Mouse (Mus musculus): ENCODE results near the gene Mlh3. TPM values are rescaled to one million over a fixed set of nuclear protein-coding genes. Genes with fewer than 3 reads are reported as not detected.

The Mlh3 gene
- polyA plus RNA-seq, 1 experiment from 2014 or later, result 11.7 TPM

DNA sequence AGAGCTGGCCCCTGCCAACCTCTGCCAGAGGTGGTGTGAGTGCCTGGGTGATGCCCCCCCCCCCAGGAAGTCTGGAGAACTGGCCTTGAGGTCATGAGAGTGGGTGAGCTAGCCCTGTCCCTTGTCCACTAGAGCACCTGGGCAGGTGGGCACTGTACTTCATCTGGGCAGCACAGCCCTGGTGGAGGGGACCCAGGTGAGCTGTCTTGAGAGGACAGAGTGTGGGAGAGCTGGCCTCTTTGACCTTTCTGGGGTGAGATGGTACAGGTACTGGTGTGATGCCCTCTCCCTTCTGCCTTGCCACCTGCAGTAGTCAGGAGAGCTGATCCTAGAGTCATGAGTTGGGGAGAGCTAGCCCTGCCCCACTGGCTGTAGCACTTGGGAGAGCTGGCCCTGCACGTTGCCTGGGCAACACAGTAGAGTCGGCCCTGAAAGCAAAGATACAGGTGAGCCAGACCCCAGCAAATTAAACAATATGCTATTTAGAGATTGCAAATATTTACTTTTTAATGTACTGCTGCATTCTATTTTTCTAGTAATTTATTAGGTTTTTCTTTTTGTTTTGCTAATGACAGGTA lies 52.6 kb downstream of the Mlh3 start:
- no peak overlapping the region for H3K4me2 ChIP-seq (ENCODE audit: low read length)
- H3K9me3 ChIP-seq (ENCODE audit: control insufficient read depth, low read length), result no peaks in the 10 kb centered on the region
- no peak overlapping the region for H3K9ac ChIP-seq (replicated peaks; ENCODE audit: low read depth, low read length)
- H3K4me3 ChIP-seq (replicated peaks; ENCODE audit: low read length), result no peak overlapping the region
- H3K4me1 ChIP-seq (replicated peaks; ENCODE audit: control insufficient read depth, insufficient read depth, low read length), result peaks cover 22% of the 10 kb centered on the region
- 78% methylated on average over 2 of the region's 2 CpGs for WGBS
- no peak for ATAC-seq
- H3K27ac ChIP-seq (ENCODE audit: low read length), result no peak overlapping the region
- H3K36me3 ChIP-seq (ENCODE audit: control insufficient read depth, insufficient read depth), result peaks cover 4% of the 10 kb centered on the region; the same call in 1 of the 2 replicates
- no peaks in the 10 kb centered on the region for H3K27me3 ChIP-seq (replicated peaks; ENCODE audit: control insufficient read depth, insufficient read depth, low read length)

DNA sequence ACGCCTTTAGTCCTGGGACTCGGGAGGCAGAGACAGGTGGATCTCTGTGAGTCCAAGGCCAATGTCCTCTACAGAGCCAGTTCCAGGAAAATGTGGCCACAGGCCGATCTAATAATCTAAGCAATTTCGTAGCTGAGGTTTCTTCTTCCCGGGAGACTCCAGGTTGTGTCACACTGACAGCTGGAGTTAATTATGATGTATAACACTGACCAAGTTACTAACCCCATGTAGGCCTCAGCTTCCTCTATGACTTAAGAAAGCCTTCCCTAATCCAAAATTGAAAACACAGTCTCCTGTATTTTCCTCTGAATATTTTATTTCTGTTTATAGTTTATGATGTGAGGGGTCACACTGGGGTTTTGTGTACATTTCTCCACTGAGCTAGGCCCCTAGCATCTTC lies 55.4 kb downstream of the Mlh3 start:
- Histone ChIP-seq H3K36me3 (ENCODE audit: control insufficient read depth, insufficient read depth) (no peaks in the 10 kb centered on the region), H3K4me1 (replicated peaks; ENCODE audit: control insufficient read depth, insufficient read depth, low read length) (peaks cover 8% of the 10 kb centered on the region), H3K9ac (replicated peaks; ENCODE audit: low read depth, low read length) (no peak overlapping the region), H3K9me3 (ENCODE audit: control insufficient read depth, low read length) (no peaks in the 10 kb centered on the region), H3K4me3 (replicated peaks; ENCODE audit: low read length) (no peak overlapping the region), H3K4me2 (ENCODE audit: low read length) (no peak overlapping the region), H3K27me3 (replicated peaks; ENCODE audit: control insufficient read depth, insufficient read depth, low read length) (no peaks in the 10 kb centered on the region), H3K27ac (ENCODE audit: low read length) (no peak overlapping the region)
- ATAC-seq, result no peak
- WGBS, result 91% methylated on average over 5 of the region's 5 CpGs

DNA sequence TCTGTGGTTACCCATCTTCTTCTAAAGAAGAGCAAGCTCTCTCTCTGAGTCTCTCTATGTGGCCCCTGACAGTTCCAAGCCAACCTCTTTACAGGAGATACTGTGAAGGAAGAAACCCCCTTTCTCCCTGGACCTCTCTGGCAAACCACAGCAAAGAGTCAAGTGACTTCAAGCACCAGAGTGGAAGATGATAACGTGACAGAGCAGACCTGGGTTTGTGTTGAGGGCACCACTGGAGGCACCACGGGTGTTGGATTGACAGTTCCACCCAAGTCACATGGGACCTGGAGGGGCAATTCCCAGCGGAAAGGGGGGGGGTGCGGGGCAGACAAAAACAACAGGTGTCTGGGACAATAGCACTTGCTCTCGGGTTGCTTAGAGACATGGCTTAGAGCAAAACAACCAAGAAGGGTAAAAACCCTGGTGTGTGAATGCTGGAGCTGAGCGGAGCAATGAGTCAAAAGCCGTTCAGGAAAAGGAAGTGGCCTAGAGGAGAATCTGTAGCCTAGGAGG lies 61.7 kb downstream of the Mlh3 start:
- Histone ChIP-seq H3K9ac (replicated peaks; ENCODE audit: low read depth, low read length) (no peak overlapping the region), H3K4me2 (ENCODE audit: low read length) (no peak overlapping the region), H3K4me1 (replicated peaks; ENCODE audit: control insufficient read depth, insufficient read depth, low read length) (no peaks in the 10 kb centered on the region), H3K9me3 (ENCODE audit: control insufficient read depth, low read length) (no peaks in the 10 kb centered on the region), H3K27me3 (replicated peaks; ENCODE audit: control insufficient read depth, insufficient read depth, low read length) (no peaks in the 10 kb centered on the region), H3K27ac (ENCODE audit: low read length) (no peak overlapping the region), H3K4me3 (replicated peaks; ENCODE audit: low read length) (no peak overlapping the region), H3K36me3 (ENCODE audit: control insufficient read depth, insufficient read depth) (no peaks in the 10 kb centered on the region)
- ATAC-seq, result no peak
- WGBS, result 33% methylated on average over 7 of the region's 7 CpGs

DNA sequence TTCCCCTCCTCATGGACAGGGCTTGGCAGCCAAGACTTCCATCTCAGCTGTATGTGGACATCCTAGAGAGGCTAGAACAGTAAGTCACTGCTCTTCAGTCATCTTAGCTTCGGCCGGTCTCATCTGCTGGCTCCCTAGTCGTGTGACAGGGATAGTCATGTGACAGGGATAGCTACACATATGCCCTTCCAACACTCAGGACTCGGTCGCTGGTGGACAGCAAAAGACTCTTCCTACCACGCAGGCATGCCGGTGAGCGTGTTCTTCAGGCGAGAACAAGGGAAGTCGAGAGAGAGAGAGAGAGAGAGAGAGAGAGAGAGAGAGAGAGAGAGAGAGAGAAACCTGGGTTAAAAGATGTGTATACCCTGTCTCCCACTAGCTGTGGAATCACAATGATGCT lies 65.0 kb downstream of the Mlh3 start:
- Histone ChIP-seq H3K9ac (replicated peaks; ENCODE audit: low read depth, low read length) (no peak overlapping the region), H3K27ac (ENCODE audit: low read length) (no peak overlapping the region)

DNA sequence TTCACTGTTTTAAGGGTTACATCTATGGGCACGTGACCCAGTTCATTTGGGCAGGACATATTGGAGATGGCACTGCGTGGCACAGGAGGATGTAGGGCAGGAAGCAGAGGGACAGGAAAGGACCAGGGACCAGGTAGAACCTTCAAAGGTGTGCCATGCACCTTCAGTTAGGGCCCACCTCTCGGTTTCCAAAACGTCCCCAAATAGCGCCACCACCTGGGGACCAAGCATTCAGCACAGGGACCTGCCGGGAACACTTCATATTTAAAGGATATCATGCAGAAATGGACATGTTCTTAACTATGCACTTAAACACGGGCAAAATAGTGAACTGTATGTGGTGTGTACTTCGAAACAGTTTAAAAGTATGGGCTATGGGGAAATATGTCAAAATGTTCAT lies 66.3 kb downstream of the Mlh3 start:
- H3K27ac ChIP-seq (ENCODE audit: low read length), result no peak overlapping the region
- WGBS, result 51% methylated on average over 8 of the region's 8 CpGs

More for the DNA sequence above, 65.0 kb downstream of the Mlh3 start:
- no peak for ATAC-seq
- no peaks in the 10 kb centered on the region for H3K9me3 ChIP-seq (ENCODE audit: control insufficient read depth, low read length)
- H3K4me1 ChIP-seq (replicated peaks; ENCODE audit: control insufficient read depth, insufficient read depth, low read length), result peaks cover 7% of the 10 kb centered on the region
- no peaks in the 10 kb centered on the region for H3K36me3 ChIP-seq (ENCODE audit: control insufficient read depth, insufficient read depth)
- no peaks in the 10 kb centered on the region for H3K27me3 ChIP-seq (replicated peaks; ENCODE audit: control insufficient read depth, insufficient read depth, low read length)
- WGBS, result 89% methylated on average over 10 of the region's 10 CpGs
- H3K4me2 ChIP-seq (ENCODE audit: low read length), result no peak overlapping the region
- no peak overlapping the region for H3K4me3 ChIP-seq (replicated peaks; ENCODE audit: low read length)

DNA sequence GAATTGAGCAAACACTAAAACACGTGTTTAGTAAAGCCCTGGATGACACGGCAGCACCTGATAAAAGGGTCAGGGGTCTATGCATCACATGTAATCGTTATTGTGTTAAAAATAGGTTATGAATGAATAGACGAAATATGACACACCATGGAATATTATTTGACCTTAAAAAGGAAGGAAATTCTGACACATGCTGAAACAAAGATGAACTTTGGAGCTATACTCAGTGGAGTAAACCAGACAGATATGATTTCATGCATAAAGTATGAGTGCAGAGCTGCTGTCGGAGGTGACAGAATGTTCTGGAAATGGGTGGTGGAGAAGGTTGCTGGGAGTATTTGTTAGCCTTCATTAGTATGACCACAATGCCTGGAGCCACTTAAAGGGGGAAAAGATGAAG lies 66.7 kb downstream of the Mlh3 start:
- peaks cover 7% of the 10 kb centered on the region for H3K4me1 ChIP-seq (replicated peaks; ENCODE audit: control insufficient read depth, insufficient read depth, low read length)
- no peak overlapping the region for H3K9ac ChIP-seq (replicated peaks; ENCODE audit: low read depth, low read length)
- WGBS, result 81% methylated on average over 5 of the region's 5 CpGs

More for the DNA sequence above, 66.3 kb downstream of the Mlh3 start:
- H3K4me3 ChIP-seq (replicated peaks; ENCODE audit: low read length), result no peak overlapping the region
- no peak for ATAC-seq
- peaks cover 7% of the 10 kb centered on the region for H3K4me1 ChIP-seq (replicated peaks; ENCODE audit: control insufficient read depth, insufficient read depth, low read length)
- no peaks in the 10 kb centered on the region for H3K36me3 ChIP-seq (ENCODE audit: control insufficient read depth, insufficient read depth)
- H3K9ac ChIP-seq (replicated peaks; ENCODE audit: low read depth, low read length), result no peak overlapping the region
- H3K9me3 ChIP-seq (ENCODE audit: control insufficient read depth, low read length), result no peaks in the 10 kb centered on the region
- no peak overlapping the region for H3K4me2 ChIP-seq (ENCODE audit: low read length)
- H3K27me3 ChIP-seq (replicated peaks; ENCODE audit: control insufficient read depth, insufficient read depth, low read length), result no peaks in the 10 kb centered on the region

GRCm38 (mm10) chr12:85202191-85202590 lies 68.2 kb downstream of the Mlh3 start:
- peaks cover 7% of the 10 kb centered on the region for H3K4me1 ChIP-seq (replicated peaks; ENCODE audit: control insufficient read depth, insufficient read depth, low read length)
- 88% methylated on average over 7 of the region's 7 CpGs for WGBS
- H3K27me3 ChIP-seq (replicated peaks; ENCODE audit: control insufficient read depth, insufficient read depth, low read length), result no peaks in the 10 kb centered on the region
- H3K9me3 ChIP-seq (ENCODE audit: control insufficient read depth, low read length), result no peaks in the 10 kb centered on the region
- H3K9ac ChIP-seq (replicated peaks; ENCODE audit: low read depth, low read length), result no peak overlapping the region
- H3K36me3 ChIP-seq (ENCODE audit: control insufficient read depth, insufficient read depth), result no peaks in the 10 kb centered on the region
- H3K4me2 ChIP-seq (ENCODE audit: low read length), result no peak overlapping the region
- no peak overlapping the region for H3K4me3 ChIP-seq (replicated peaks; ENCODE audit: low read length)
- H3K27ac ChIP-seq (ENCODE audit: low read length), result no peak overlapping the region
- ATAC-seq, result no peak

More for the DNA sequence above, 66.7 kb downstream of the Mlh3 start:
- Histone ChIP-seq H3K36me3 (ENCODE audit: control insufficient read depth, insufficient read depth) (no peaks in the 10 kb centered on the region), H3K9me3 (ENCODE audit: control insufficient read depth, low read length) (no peaks in the 10 kb centered on the region), H3K27ac (ENCODE audit: low read length) (no peak overlapping the region), H3K4me2 (ENCODE audit: low read length) (no peak overlapping the region), H3K4me3 (replicated peaks; ENCODE audit: low read length) (no peak overlapping the region), H3K27me3 (replicated peaks; ENCODE audit: control insufficient read depth, insufficient read depth, low read length) (no peaks in the 10 kb centered on the region)
- ATAC-seq, result no peak

DNA sequence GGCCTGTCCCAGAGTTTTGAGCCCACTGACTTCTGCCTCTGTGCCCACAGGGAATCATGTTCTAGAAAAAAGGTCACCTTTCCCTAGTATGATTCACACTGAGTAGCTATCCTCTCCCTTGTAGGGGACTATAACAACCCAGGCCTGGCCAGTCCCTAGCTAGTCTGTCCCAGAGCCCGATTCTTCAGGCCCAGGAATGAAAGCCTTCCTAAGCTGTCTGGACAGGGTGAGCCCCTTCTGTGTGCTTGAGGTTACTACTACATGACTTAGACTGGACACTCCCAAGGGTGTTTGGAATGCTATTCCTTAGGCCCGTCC lies 68.6 kb downstream of the Mlh3 start:
- Histone ChIP-seq H3K9ac (replicated peaks; ENCODE audit: low read depth, low read length) (no peak overlapping the region), H3K9me3 (ENCODE audit: control insufficient read depth, low read length) (no peaks in the 10 kb centered on the region), H3K4me2 (ENCODE audit: low read length) (no peak overlapping the region), H3K4me1 (replicated peaks; ENCODE audit: control insufficient read depth, insufficient read depth, low read length) (peaks cover 7% of the 10 kb centered on the region), H3K36me3 (ENCODE audit: control insufficient read depth, insufficient read depth) (no peaks in the 10 kb centered on the region), H3K27me3 (replicated peaks; ENCODE audit: control insufficient read depth, insufficient read depth, low read length) (no peaks in the 10 kb centered on the region), H3K27ac (ENCODE audit: low read length) (no peak overlapping the region), H3K4me3 (replicated peaks; ENCODE audit: low read length) (no peak overlapping the region)
- WGBS, result 77% methylated on average over 2 of the region's 2 CpGs
- peak; percentile 23; the same call in 1 of the 2 replicates for ATAC-seq

DNA sequence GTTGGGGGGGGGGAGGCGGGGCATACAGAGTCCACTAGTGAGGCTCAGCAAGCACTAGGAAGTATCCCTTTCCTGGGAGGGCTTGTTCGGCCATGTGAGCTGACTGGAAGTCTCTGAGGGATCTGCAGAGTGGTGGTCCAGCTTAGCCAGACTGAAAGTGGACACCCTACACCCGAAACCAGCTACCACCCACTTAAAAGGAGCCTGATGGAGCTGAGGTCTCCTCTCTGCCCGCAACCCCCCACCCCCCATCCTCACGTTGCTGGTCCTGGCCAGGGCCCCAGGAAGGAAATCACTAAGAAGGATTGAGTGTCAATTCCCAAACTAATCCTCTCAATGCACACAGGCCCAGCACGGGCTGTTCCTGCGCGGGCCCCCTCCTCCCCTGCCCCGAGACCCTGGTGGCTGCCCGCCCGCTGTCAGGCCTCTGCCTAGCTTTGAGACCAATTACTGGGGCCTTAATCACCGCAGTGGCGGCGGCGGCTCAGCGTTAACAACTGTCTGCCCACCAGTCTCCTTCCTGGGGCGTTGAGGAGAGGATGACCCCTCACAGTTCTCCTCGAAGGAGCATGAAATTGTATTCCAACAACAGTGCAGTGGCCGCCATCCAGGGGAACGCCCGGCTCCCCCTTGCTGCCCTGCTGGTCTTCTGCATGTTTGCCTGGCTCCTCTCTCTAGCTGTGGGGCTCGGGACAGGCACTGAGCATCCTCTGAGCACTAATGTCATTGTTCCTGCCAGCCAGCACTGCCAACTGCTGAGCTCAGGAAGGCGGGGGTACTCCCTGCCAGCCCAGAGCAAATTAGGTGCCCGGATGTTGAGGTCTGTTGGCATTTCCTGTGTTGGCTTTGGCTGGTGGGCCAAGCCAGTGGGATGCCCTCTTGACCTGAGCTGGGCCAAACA lies 69.2 kb downstream of the Mlh3 start:
- Histone ChIP-seq H3K4me2 (ENCODE audit: low read length) (no peak overlapping the region), H3K4me1 (replicated peaks; ENCODE audit: control insufficient read depth, insufficient read depth, low read length) (peaks cover 7% of the 10 kb centered on the region), H3K4me3 (replicated peaks; ENCODE audit: low read length) (no peak overlapping the region), H3K9me3 (ENCODE audit: control insufficient read depth, low read length) (no peaks in the 10 kb centered on the region), H3K27me3 (replicated peaks; ENCODE audit: control insufficient read depth, insufficient read depth, low read length) (no peaks in the 10 kb centered on the region), H3K9ac (replicated peaks; ENCODE audit: low read depth, low read length) (peak overlapping the region; percentile 31), H3K27ac (ENCODE audit: low read length) (no peak overlapping the region), H3K36me3 (ENCODE audit: control insufficient read depth, insufficient read depth) (no peaks in the 10 kb centered on the region)
- peak; percentile 62 for ATAC-seq
- 8% methylated on average over 24 of the region's 24 CpGs for WGBS

Measured in forebrain, embryonic 16.5 days (tissue).